Mouse (Mus musculus) stomach, postnatal 0 days (tissue): ENCODE results near the gene Mri1. TPM values are rescaled to one million over a fixed set of nuclear protein-coding genes. Genes with fewer than 3 reads are reported as not detected.
A peak's percentile ranks its signal among the peaks of the same experiment; 100 is the strongest.

Experiments
- ATAC-seq: fragments of 200-750 bp; cut with Nextera tagmentation; 2 replicates; pipeline ENCODE4 v1.8.0; 2017; ENCODE audit not compliant: low FRiP score, low TSS enrichment
- DNase-seq: peaks from one replicate; pipeline ENCODE4 v3.0.0-alpha.2; 2016; ENCODE audit warnings: low spot score
- H3K27ac ChIP-seq: fragments of 300-500 bp; sonication (generic); replicated peaks from 2 replicates; pipeline ENCODE4 v1.5.1; 2014; ENCODE audit warnings: mild to moderate bottlenecking, control low read depth
- H3K27me3 ChIP-seq: fragments of 300-500 bp; sonication (generic); 2 replicates; pipeline ENCODE4 v1.6.1; 2014; ENCODE audit warnings: low read length; ENCODE audit not compliant: control insufficient read depth, insufficient read depth
- H3K36me3 ChIP-seq: fragments of 300-500 bp; sonication (generic); 2 replicates; pipeline ENCODE4 v1.6.1; 2014; ENCODE audit warnings: low read length, mixed read lengths; ENCODE audit not compliant: control insufficient read depth, insufficient read depth
- H3K4me1 ChIP-seq: fragments of 300-500 bp; sonication (generic); replicated peaks from 2 replicates; pipeline ENCODE4 v1.6.1; 2014; ENCODE audit warnings: antibody characterized with exemption; ENCODE audit not compliant: control insufficient read depth, insufficient read depth
- H3K4me2 ChIP-seq: fragments of 300-500 bp; sonication (generic); replicated peaks from 2 replicates; pipeline ENCODE4 v1.6.1; 2014; ENCODE audit warnings: low read depth, mild to moderate bottlenecking, control low read depth, moderate library complexity
- H3K4me3 ChIP-seq: fragments of 300-500 bp; sonication (generic); 2 replicates; pipeline ENCODE4 v1.5.1; 2014; ENCODE audit warnings: low read depth, low read length, control low read depth
- H3K9ac ChIP-seq: fragments of 300-500 bp; sonication (generic); 2 replicates; pipeline ENCODE4 v1.6.1; 2014; ENCODE audit warnings: mild to moderate bottlenecking, low read length, control low read depth, mixed read lengths
- H3K9me3 ChIP-seq: fragments of 300-500 bp; sonication (generic); 2 replicates; pipeline ENCODE4 v1.6.1; 2016; ENCODE audit warnings: low read length; ENCODE audit not compliant: control insufficient read depth
- CTCF ChIP-seq: IDR thresholded peaks from 2 replicates; pipeline ENCODE4 v1.5.1; 2016; ENCODE audit warnings: antibody characterized with exemption, low read depth, mild to moderate bottlenecking, moderate library complexity
- EP300 ChIP-seq: optimal IDR thresholded peaks from 2 replicates; pipeline ENCODE3; 2016; ENCODE audit warnings: antibody characterized with exemption
- WGBS: fragments of 180-500 bp; shearing (Covaris S2); extraction: QIAGEN DNeasy Blood & Tissue Kit; methylation state at CpG from one replicate; pipeline ENCODE4 v1.1.7; 2014; 5-methylcytosine and 5-hydroxymethylcytosine counted together
- polyA plus RNA-seq: library from polyadenylated mRNA; unstranded; fragments of >200 nt; fragmentation: Nextera tagmentation; extraction: Ambion mirVana; gene quantifications from 2 replicates; pipeline ENCODE4 v1.2.1, GENCODE M21; 2015

Gene Mri1
- polyA plus RNA-seq, 1 experiment from 2014 or later, result 61.7 TPM

DNA sequence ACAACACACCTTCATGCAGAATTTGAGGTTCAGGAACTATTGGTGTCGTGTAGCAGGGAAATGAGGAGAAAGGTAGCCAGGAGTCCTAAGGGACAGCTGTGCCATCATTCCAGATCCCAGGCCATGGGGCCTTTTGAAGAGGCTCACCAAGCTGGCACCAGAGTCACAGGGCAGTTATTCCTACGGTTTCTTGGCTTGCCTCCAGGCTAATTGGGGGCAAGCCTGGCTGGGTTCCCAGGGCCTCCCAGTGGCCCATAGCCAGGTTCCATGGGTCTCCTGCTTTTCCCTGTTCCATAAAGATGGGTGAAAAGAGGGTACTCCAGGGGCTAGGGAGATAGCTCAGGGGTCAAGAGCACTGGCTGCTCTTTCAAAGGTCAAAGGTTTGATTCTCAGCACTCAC, 15.3 kb downstream of the Mri1 start:
- TF ChIP-seq EP300, result no peak
- no peak for TF ChIP-seq CTCF
- no peaks in the 10 kb centered on the region for H3K4me1 ChIP-seq
- ATAC-seq, result no peak
- H3K4me2 ChIP-seq, result no peak overlapping the region
- H3K27ac ChIP-seq, result no peak overlapping the region
- H3K9ac ChIP-seq, result no peak overlapping the region
- no peaks in the 10 kb centered on the region for H3K9me3 ChIP-seq
- no peak for DNase-seq
- WGBS, result 54% methylated on average over 2 of the region's 2 CpGs
- H3K4me3 ChIP-seq, result no peak overlapping the region
- peaks cover 12% of the 10 kb centered on the region for H3K36me3 ChIP-seq
- H3K27me3 ChIP-seq, result no peaks in the 10 kb centered on the region

DNA sequence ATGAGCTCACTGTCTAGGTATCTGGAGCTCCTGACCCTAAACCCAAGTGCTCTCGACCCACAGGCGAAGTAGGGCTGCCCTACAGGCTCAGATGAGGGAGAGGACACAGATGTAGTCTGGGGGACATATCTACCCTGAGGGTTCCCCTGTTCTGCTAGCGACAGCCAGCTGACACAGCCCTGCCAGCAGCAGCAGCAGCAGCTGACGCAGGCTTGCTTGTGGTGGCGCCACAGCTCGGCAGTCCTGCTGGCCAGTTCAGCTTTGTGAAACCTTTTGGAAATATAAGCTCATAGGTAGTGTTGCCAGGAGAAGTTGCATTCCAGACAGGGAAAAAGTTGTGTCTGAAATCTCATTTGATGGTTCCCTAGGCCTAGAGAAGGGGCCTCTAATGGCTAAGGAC, 16.0 kb downstream of the Mri1 start:
- no peak for ATAC-seq
- Histone ChIP-seq H3K36me3 (peaks cover 8% of the 10 kb centered on the region), H3K4me3 (no peak overlapping the region), H3K27me3 (no peaks in the 10 kb centered on the region), H3K4me2 (no peak overlapping the region), H3K9ac (no peak overlapping the region), H3K27ac (no peak overlapping the region), H3K4me1 (no peaks in the 10 kb centered on the region), H3K9me3 (no peaks in the 10 kb centered on the region)
- WGBS, result 59% methylated on average over 6 of the region's 6 CpGs
- no peak for TF ChIP-seq EP300
- TF ChIP-seq CTCF, result no peak
- DNase-seq, result no peak

DNA sequence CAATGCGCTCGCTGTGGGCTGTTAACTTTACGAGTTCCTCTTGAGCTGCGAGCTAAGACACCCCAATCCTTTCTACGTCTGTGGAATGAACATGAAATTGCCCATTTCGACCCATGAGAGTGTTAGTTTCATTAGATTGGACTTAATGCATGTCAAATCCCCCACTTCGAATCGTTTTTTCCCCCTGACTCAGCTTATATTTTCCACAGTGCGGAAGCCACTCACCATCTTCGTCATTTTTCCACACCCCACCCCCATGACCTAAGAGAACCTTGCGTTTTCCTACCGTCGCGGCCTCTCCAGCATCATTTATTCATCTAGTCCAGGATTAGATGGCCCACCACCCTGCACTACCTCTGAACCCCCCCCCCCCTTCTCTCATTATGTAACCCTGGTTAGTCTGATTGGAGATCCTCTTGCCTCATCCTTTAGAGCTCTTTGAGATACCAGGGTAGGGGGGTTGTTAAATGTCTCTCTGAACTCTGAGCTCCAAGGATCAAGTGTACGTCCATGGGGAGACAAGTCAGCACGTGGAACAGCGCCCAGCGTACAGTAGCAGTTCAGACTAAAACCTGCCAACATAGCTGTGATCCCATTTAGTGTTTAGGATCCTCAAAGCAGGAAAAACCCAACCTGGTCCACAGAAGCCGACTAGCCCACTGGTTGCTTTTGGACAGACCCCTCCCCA, 19.4 kb downstream of the Mri1 start:
- 11% methylated on average over 19 of the region's 19 CpGs for WGBS
- no peak for DNase-seq
- peak overlapping the region; percentile 87 for H3K27ac ChIP-seq
- no peaks in the 10 kb centered on the region for H3K9me3 ChIP-seq
- H3K4me3 ChIP-seq, result peak overlapping the region; percentile 84
- peak overlapping the region; percentile 70 for H3K9ac ChIP-seq
- H3K4me1 ChIP-seq, result 0 out of 2 replicates have a peak, but pooled peaks cover 3% of the 10 kb centered on the region
- ATAC-seq, result no peak
- peak overlapping the region; percentile 62 for H3K4me2 ChIP-seq
- H3K27me3 ChIP-seq, result no peaks in the 10 kb centered on the region
- no peaks in the 10 kb centered on the region for H3K36me3 ChIP-seq
- TF ChIP-seq EP300, result no peak
- no peak for TF ChIP-seq CTCF

DNA sequence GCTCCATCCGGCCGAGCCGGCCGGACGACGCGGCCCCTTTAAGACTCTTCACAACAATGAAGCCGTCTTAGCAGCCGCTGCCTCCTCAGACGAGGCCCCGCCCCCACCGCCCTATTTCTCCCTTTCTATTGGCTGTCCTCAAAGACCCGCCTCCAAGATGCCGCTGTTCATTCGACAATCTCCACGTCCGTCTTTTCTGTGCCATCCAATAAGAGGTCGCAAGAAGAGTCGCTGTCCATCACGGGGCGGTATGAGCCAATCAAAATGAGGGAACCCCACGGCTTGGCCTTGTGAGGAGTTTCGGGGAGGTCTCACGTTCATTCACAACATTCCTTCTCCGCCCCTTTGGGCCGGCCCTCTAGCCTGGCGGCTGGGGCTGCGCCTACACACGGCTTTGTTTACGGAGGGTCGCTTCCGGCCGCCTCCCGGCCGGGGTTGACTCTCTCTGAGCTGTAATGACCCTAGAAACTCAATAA, 20.1 kb downstream of the Mri1 start, which contains the start of gene Zswim4:
Zswim4 (minus strand) TSS at position 58 of the 476 bp plus-strand sequence.
- Histone ChIP-seq H3K9ac (peak within 1 kb of the TSS; percentile 97), H3K27me3 (no peaks in the 10 kb centered on the region), H3K27ac (peak within 1 kb of the TSS; percentile 87), H3K4me1 (0 out of 2 replicates have a peak, but pooled peaks cover 3% of the 10 kb centered on the region), H3K36me3 (no peaks in the 10 kb centered on the region; the same call in 1 of the 2 replicates), H3K4me2 (peak within 1 kb of the TSS; percentile 92), H3K9me3 (no peaks in the 10 kb centered on the region), H3K4me3 (peak within 1 kb of the TSS; percentile 84)
- ATAC-seq (peak; percentile 99), DNase-seq (peak; percentile 98)
- TF ChIP-seq CTCF (peak; percentile 13; the same call in 1 of the 2 replicates), EP300 (peak; percentile 70)
- WGBS, result under 1% methylated on average over 35 of the region's 35 CpGs

DNA sequence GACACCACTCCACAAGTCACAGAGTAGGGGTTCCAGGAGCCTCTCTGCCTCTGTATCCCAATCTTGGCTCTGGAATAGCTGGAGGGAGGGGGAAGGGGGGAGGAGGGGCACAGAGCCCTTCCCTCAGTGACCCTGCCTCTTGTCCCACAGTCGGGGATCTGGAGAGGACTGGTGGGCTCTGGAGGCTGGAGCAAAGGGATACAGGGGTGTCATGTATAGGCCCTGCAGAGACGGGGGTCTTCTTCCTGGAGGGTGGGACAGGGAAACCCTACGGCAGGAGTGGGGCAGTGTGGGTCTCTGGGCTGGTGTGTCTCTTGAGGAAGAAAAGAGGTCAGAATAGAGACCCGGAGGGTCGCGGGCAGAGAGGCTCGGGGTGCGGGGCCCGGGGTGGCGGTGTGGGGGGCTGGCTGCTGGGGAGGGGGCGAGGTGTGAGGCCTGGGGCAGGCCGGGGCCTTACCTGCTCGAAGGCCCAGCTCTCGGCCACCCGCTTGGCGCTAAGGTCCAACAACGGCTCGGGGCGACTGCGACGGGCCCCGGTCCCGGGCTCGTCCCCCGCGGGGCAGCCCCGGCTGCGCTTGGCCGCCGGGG, 20.6 kb downstream of the Mri1 start:
- Histone ChIP-seq H3K9me3 (no peaks in the 10 kb centered on the region), H3K9ac (peak overlapping the region; percentile 97), H3K27ac (peak overlapping the region; percentile 86), H3K4me3 (peak overlapping the region; percentile 84), H3K36me3 (no peaks in the 10 kb centered on the region; the same call in 1 of the 2 replicates), H3K4me1 (0 out of 2 replicates have a peak, but pooled peaks cover 3% of the 10 kb centered on the region), H3K4me2 (peak overlapping the region; percentile 92), H3K27me3 (no peaks in the 10 kb centered on the region)
- TF ChIP-seq EP300 (no peak), CTCF (no peak)
- ATAC-seq (no peak), DNase-seq (peak; percentile 31)
- WGBS, result 0% methylated on average over 22 of the region's 30 CpGs
